ENCODE assay signal across 17 mouse cellular contexts in the genomic region with DNA sequence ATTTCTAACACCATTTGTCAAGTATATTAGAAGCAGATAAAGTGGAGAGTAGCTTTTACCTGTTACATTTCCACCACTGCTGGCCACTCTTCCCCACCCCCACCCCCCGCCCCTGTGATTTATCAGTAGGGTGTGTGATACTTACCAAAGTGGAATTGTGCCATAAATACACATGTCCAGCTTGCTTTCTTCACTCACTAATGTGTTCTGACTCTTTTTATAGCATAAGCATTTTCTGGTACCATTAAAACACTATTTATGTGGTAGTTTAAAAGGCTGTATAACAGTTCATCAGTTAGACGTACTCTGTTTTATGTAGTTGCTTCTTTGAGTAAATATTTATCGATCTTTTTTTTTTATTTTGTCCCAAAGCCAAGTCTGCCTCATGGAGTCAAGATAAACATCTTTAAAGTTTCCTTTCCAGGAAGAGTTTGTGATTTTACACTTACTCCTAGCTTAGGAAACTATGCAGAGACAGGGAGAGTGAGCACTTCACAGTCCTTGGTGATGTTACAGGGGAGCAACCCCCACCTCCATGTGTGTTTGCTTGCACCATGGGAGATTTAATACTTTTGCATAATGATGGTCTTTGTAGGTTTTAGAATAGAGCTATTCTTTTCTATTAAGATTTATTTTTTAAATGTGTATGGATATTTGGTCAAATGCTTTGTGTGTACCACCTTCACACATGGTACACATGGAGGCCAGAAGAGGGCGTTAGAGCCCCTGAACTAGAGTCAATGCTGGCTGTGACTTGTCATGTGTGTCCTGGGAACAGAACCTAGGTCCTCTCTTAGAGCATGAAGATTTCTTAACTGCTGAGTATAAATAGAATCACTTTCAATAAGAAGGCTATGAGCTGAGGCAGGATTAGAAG. TPM values are rescaled to one million over a fixed set of nuclear protein-coding genes. Genes with fewer than 3 reads are reported as not detected.
DNase-seq lines count a peak whose midpoint lies in the region; ATAC-seq and TF ChIP-seq lines count a peak whose summit lies in the region.
"Had no signal": no experiment of that assay in that cellular context is flagged by ENCODE, and none has a peak within 500 bp of the region (broad histone marks: within the 10 kb centered on the region; RNA-seq: fewer than 3 reads in every experiment).

No protein-coding gene starts in this region.

- DNase-seq in gastrocnemius, adult 2 months: no peak
- no peak for DNase-seq in gastrocnemius, postnatal 10 days
- DNase-seq in heart, postnatal 0 days (ENCODE audit: low spot score): peak; percentile 42
- no peak for DNase-seq in heart, adult 18-20 months
- peak; percentile 92 for DNase-seq in lung, embryonic 14.5 days
- no peak for DNase-seq in lung, postnatal 4 days
- DNase-seq in midbrain, embryonic 10.5 days (ENCODE audit: low spot score): no peak
- DNase-seq: adrenal gland, adult 2 months; cerebellum, postnatal 10 days; heart, postnatal 4 days; right cerebral cortex, postnatal 25 days; thymus, adult 2 months had no signal

- H3K27me3 ChIP-seq in heart, postnatal 0 days (ENCODE audit: control insufficient read depth, insufficient read depth, low read length): no peaks in the 10 kb centered on the region
- no peaks in the 10 kb centered on the region for H3K27me3 ChIP-seq in lung, embryonic 14.5 days (ENCODE audit: insufficient read depth, low read length)
- no peaks in the 10 kb centered on the region for H3K27me3 ChIP-seq in stomach, embryonic 14.5 days (ENCODE audit: control insufficient read depth, insufficient read depth, low read length)
- H3K27me3 ChIP-seq in midbrain, embryonic 10.5 days (ENCODE audit: low read depth, poor library complexity, severe bottlenecking): no peaks in the 10 kb centered on the region
- H3K27me3 ChIP-seq: midbrain, embryonic 12.5 days; neural tube, embryonic 13.5 days had no signal

- H3K4me3 ChIP-seq in gastrocnemius, adult 2 months: no peak overlapping the region
- H3K4me3 ChIP-seq in heart, postnatal 0 days (ENCODE audit: low read depth, low read length): no peak overlapping the region
- H3K4me3 ChIP-seq in lung, embryonic 14.5 days (ENCODE audit: low read depth, low read length): no peak overlapping the region
- H3K4me3 ChIP-seq in stomach, embryonic 14.5 days (ENCODE audit: low read depth, low read length): no peak overlapping the region
- no peak overlapping the region for H3K4me3 ChIP-seq in midbrain, embryonic 10.5 days
- H3K4me3 ChIP-seq: midbrain, embryonic 12.5 days; neural tube, embryonic 13.5 days had no signal

- peak overlapping the region; percentile 75 for H3K27ac ChIP-seq in gastrocnemius, adult 2 months
- H3K27ac ChIP-seq in heart, postnatal 0 days (ENCODE audit: low read depth): peak overlapping the region; percentile 57
- H3K27ac ChIP-seq in lung, embryonic 14.5 days (ENCODE audit: low read depth): peak overlapping the region; percentile 55; the same call in 1 of the 2 replicates
- peak overlapping the region; percentile 52; the same call in 1 of the 2 replicates for H3K27ac ChIP-seq in stomach, embryonic 14.5 days (ENCODE audit: low read length)
- H3K27ac ChIP-seq in midbrain, embryonic 10.5 days (replicated peaks): no peak overlapping the region
- H3K27ac ChIP-seq: midbrain, embryonic 12.5 days; neural tube, embryonic 13.5 days had no signal

- peaks cover 47% of the 10 kb centered on the region for H3K36me3 ChIP-seq in heart, postnatal 0 days (replicated peaks; ENCODE audit: control insufficient read depth, insufficient read depth, low read length)
- H3K36me3 ChIP-seq in lung, embryonic 14.5 days (ENCODE audit: insufficient read depth): peaks cover 41% of the 10 kb centered on the region
- H3K36me3 ChIP-seq in stomach, embryonic 14.5 days (ENCODE audit: control insufficient read depth, insufficient read depth, low read length): peaks cover 14% of the 10 kb centered on the region; the same call in 1 of the 2 replicates
- peaks cover 52% of the 10 kb centered on the region for H3K36me3 ChIP-seq in midbrain, embryonic 10.5 days

- TF ChIP-seq EP300 in heart, postnatal 0 days (IDR thresholded peaks at IDR 0.05; ENCODE audit: low read depth): no peak

- 0 out of 2 replicates have a peak, but pooled peaks have one; percentile 23 for ATAC-seq in heart, postnatal 0 days (ENCODE audit: insufficient read depth, low read depth)
- peak; percentile 80 for ATAC-seq in lung, embryonic 14.5 days (ENCODE audit: insufficient read depth)
- ATAC-seq in stomach, embryonic 14.5 days (ENCODE audit: insufficient number of reproducible peaks, insufficient read depth, low FRiP score, low read depth): peak; percentile 49; the same call in 1 of the 2 replicates
- ATAC-seq: CD4-positive, CD25-positive, alpha-beta regulatory T cell, adult 4 months; hindbrain, embryonic 16.5 days had no signal

- peak overlapping the region; percentile 23; the same call in 1 of the 2 replicates for H3K4me2 ChIP-seq in heart, postnatal 0 days (ENCODE audit: low read depth, low read length)
- H3K4me2 ChIP-seq in lung, embryonic 14.5 days: no peak overlapping the region
- H3K4me2 ChIP-seq in stomach, embryonic 14.5 days (replicated peaks; ENCODE audit: low read depth, low read length): no peak overlapping the region
- H3K4me2 ChIP-seq: midbrain, embryonic 12.5 days; neural tube, embryonic 13.5 days had no signal

- no peak; the same call in 1 of the 2 replicates for TF ChIP-seq CTCF in gastrocnemius, adult 2 months (IDR thresholded peaks at IDR 0.05)
- TF ChIP-seq CTCF in heart, postnatal 0 days (IDR thresholded peaks at IDR 0.05; ENCODE audit: low read depth): no peak
- no peak for TF ChIP-seq CTCF in lung, embryonic 14.5 days (IDR thresholded peaks at IDR 0.05; ENCODE audit: low read depth)

- peaks cover 30% of the 10 kb centered on the region for H3K4me1 ChIP-seq in heart, postnatal 0 days (ENCODE audit: control insufficient read depth, insufficient read depth)
- H3K4me1 ChIP-seq in lung, embryonic 14.5 days (ENCODE audit: insufficient read depth): peaks cover 13% of the 10 kb centered on the region
- peaks cover 22% of the 10 kb centered on the region for H3K4me1 ChIP-seq in stomach, embryonic 14.5 days (ENCODE audit: control insufficient read depth, insufficient read depth, low read length)
- no peaks in the 10 kb centered on the region for H3K4me1 ChIP-seq in midbrain, embryonic 10.5 days
- H3K4me1 ChIP-seq: midbrain, embryonic 12.5 days had no signal

- no peak overlapping the region for H3K9ac ChIP-seq in heart, postnatal 0 days (replicated peaks; ENCODE audit: low read depth, low read length)
- H3K9ac ChIP-seq in lung, embryonic 14.5 days: no peak overlapping the region
- H3K9ac ChIP-seq in stomach, embryonic 14.5 days (replicated peaks; ENCODE audit: low read depth, low read length): no peak overlapping the region
- H3K9ac ChIP-seq: midbrain, embryonic 12.5 days; neural tube, embryonic 13.5 days had no signal

- no peaks in the 10 kb centered on the region for H3K9me3 ChIP-seq in heart, postnatal 0 days (replicated peaks; ENCODE audit: control insufficient read depth, low read length)
- H3K9me3 ChIP-seq in lung, embryonic 14.5 days (ENCODE audit: low read depth, low read length): no peaks in the 10 kb centered on the region
- H3K9me3 ChIP-seq in stomach, embryonic 14.5 days (ENCODE audit: control insufficient read depth, low read depth, low read length): no peaks in the 10 kb centered on the region
- no peaks in the 10 kb centered on the region for H3K9me3 ChIP-seq in midbrain, embryonic 10.5 days (replicated peaks)
- H3K9me3 ChIP-seq: midbrain, embryonic 12.5 days; neural tube, embryonic 13.5 days had no signal

- intact Hi-C loops in gastrocnemius, adult 2 months (cut with DNase I): loop anchor here (5.0 to 10.0 kb wide), 2 partner anchors 39 to 252 kb away; no protein-coding TSS in a partner anchor

- WGBS in heart, postnatal 0 days: 26% methylated on average over 4 of the region's 4 CpGs
- WGBS in lung, embryonic 14.5 days: 38% methylated on average over 4 of the region's 4 CpGs
- 42% methylated on average over 4 of the region's 4 CpGs for WGBS in stomach, embryonic 14.5 days
- WGBS in midbrain, embryonic 10.5 days: 84% methylated on average over 4 of the region's 4 CpGs

RNA-seq across cellular contexts. Expression of a gene that starts 23.1 kb away (rescaled TPM):
- 10 to 100 TPM; 19.8 to 22.9 TPM for total RNA-seq in gastrocnemius, adult 2 months (2021)
- total RNA-seq in gastrocnemius, postnatal 10 days (2021): 10 to 100 TPM; 21.7 to 24.0 TPM
- 29.9 and 32.9 TPM in 2 replicates for total RNA-seq in heart, postnatal 0 days (2014; rRNA removed; ENCODE audit: low replicate concordance)
- polyA plus RNA-seq in heart, postnatal 0 days (2015; fragmentation: Nextera tagmentation; extraction: Ambion mirVana): 36.4 and 38.9 TPM in 2 replicates
- total RNA-seq in heart, adult 18-20 months (2021): 10 to 100 TPM; 35.2 to 35.4 TPM
- 47.6 and 53.0 TPM in 2 replicates for polyA plus RNA-seq in lung, embryonic 14.5 days (2014; fragmentation: Nextera tagmentation; extraction: Ambion mirVana)
- polyA plus RNA-seq in stomach, embryonic 14.5 days (2014; fragmentation: Nextera tagmentation; extraction: Ambion mirVana): 51.7 and 53.8 TPM in 2 replicates
- 44.0 and 47.1 TPM in 2 replicates for polyA plus RNA-seq in midbrain, embryonic 10.5 days (2016; fragmentation: Nextera tagmentation; extraction: Ambion mirVana)

RNA-seq across cellular contexts. Expression of a gene that starts 28.0 kb away (rescaled TPM):
- 10 to 100 TPM; 31.5 to 41.1 TPM for total RNA-seq in gastrocnemius, adult 2 months (2021)
- 10 to 100 TPM; 34.7 to 35.3 TPM for total RNA-seq in gastrocnemius, postnatal 10 days (2021)
- 128 and 143 TPM in 2 replicates for total RNA-seq in heart, postnatal 0 days (2014; rRNA removed; ENCODE audit: low replicate concordance)
- 40.2 and 42.4 TPM in 2 replicates for polyA plus RNA-seq in heart, postnatal 0 days (2015; fragmentation: Nextera tagmentation; extraction: Ambion mirVana)
- total RNA-seq in heart, adult 18-20 months (2021): 10 to 100 TPM; 32.8 to 37.1 TPM
- polyA plus RNA-seq in lung, embryonic 14.5 days (2014; fragmentation: Nextera tagmentation; extraction: Ambion mirVana): 68.2 and 69.7 TPM in 2 replicates
- polyA plus RNA-seq in stomach, embryonic 14.5 days (2014; fragmentation: Nextera tagmentation; extraction: Ambion mirVana): 56.3 and 61.0 TPM in 2 replicates
- 50.1 and 51.6 TPM in 2 replicates for polyA plus RNA-seq in midbrain, embryonic 10.5 days (2016; fragmentation: Nextera tagmentation; extraction: Ambion mirVana)

Comparison
In these comparisons a context has a peak if more than half of its experiments do, and no peak if none do; other contexts are left out.
1. DNase-seq: peak in heart, postnatal 0 days (single experiment) and lung, embryonic 14.5 days (single experiment); none in gastrocnemius, adult 2 months (single experiment), gastrocnemius, postnatal 10 days (single experiment), heart, adult 18-20 months (0 of 2), lung, postnatal 4 days (0 of 2) and midbrain, embryonic 10.5 days (single experiment).
2. ATAC-seq: peak in every context shown above with its lines; median percentile 80 in lung, embryonic 14.5 days; 49 in stomach, embryonic 14.5 days; 23 in heart, postnatal 0 days.